Mouse (Mus musculus): ENCODE measurements around the gene 2300009A05Rik. TPM values are rescaled to one million over a fixed set of nuclear protein-coding genes. Genes with fewer than 3 reads are reported as not detected.

Gene 2300009A05Rik
- 39.7 and 43.9 TPM in 2 replicates for polyA plus RNA-seq (2015; fragmentation: Nextera tagmentation; extraction: Ambion mirVana)

GRCm38 (mm10) chr9:63398611-63399462 is at the start of gene 2300009A05Rik:
Gene 2300009A05Rik, minus strand, starts transcription at chr9:63399246.

GRCm38 (mm10) chr9:63377270-63378142 is 21.5 kb downstream of the 2300009A05Rik start, which contains the start of gene Map2k5:
Gene Map2k5, minus strand, starts transcription at chr9:63377902.

Other genes with a start within 250 kb of the 2300009A05Rik start
- gene Map2k5, start 21.3 kb downstream of the 2300009A05Rik start, polyA plus RNA-seq (2015; fragmentation: Nextera tagmentation; extraction: Ambion mirVana) = 15.6 and 17.8 TPM in 2 replicates
- gene Iqch, start 203.2 kb upstream of the 2300009A05Rik start, polyA plus RNA-seq (2015; fragmentation: Nextera tagmentation; extraction: Ambion mirVana) = 0.05 and 0.07 TPM in 2 replicates
- gene Aagab, start 203.4 kb upstream of the 2300009A05Rik start, polyA plus RNA-seq (2015; fragmentation: Nextera tagmentation; extraction: Ambion mirVana) = 20.6 and 20.7 TPM in 2 replicates